Mouse (Mus musculus): ENCODE results near the gene Ets1. TPM values are rescaled to one million over a fixed set of nuclear protein-coding genes. Genes with fewer than 3 reads are reported as not detected.
A peak's percentile ranks its signal among the peaks of the same experiment; 100 is the strongest.

Ets1 gene
- polyA plus RNA-seq, 1 experiment from 2014 or later, result 115 TPM

- H3K27me3 ChIP-seq (ENCODE audit: control insufficient read depth, insufficient read depth, low read depth, low read length), result no peaks in the 10 kb centered on the region
- H3K36me3 ChIP-seq (ENCODE audit: control insufficient read depth, insufficient read depth, low read length), result no peaks in the 10 kb centered on the region
- no peak overlapping the region for H3K27ac ChIP-seq (ENCODE audit: low read length)
- no peak for ATAC-seq (ENCODE audit: low read depth)
- no peaks in the 10 kb centered on the region for H3K4me1 ChIP-seq (replicated peaks; ENCODE audit: control insufficient read depth, insufficient read depth, low read length)
- no peak overlapping the region for H3K4me3 ChIP-seq (ENCODE audit: low read length)
- H3K4me2 ChIP-seq (ENCODE audit: low read depth, low read length), result no peak overlapping the region
- no peak overlapping the region for H3K9ac ChIP-seq (ENCODE audit: low read length)
- no peaks in the 10 kb centered on the region for H3K9me3 ChIP-seq (ENCODE audit: control insufficient read depth, low read length)
- WGBS, result 84% methylated on average over 5 of the region's 5 CpGs
These were observed 34.1 kb upstream of the Ets1 start for GRCm38 (mm10) chr9:32601953-32602352.

- Histone ChIP-seq H3K9me3 (ENCODE audit: control insufficient read depth, low read length) (no peaks in the 10 kb centered on the region), H3K27me3 (ENCODE audit: control insufficient read depth, insufficient read depth, low read depth, low read length) (no peaks in the 10 kb centered on the region), H3K9ac (ENCODE audit: low read length) (no peak overlapping the region), H3K4me1 (replicated peaks; ENCODE audit: control insufficient read depth, insufficient read depth, low read length) (0 out of 2 replicates have a peak, but pooled peaks cover 3% of the 10 kb centered on the region), H3K4me2 (ENCODE audit: low read depth, low read length) (no peak overlapping the region), H3K36me3 (ENCODE audit: control insufficient read depth, insufficient read depth, low read length) (no peaks in the 10 kb centered on the region), H3K27ac (ENCODE audit: low read length) (no peak overlapping the region), H3K4me3 (ENCODE audit: low read length) (no peak overlapping the region)
- ATAC-seq (ENCODE audit: low read depth), result no peak
- WGBS, result 76% methylated on average over 7 of the region's 7 CpGs
These were observed 32.9 kb upstream of the Ets1 start for GRCm38 (mm10) chr9:32603097-32603496.

GRCm38 (mm10) chr9:32607218-32607617 is 28.8 kb upstream of the Ets1 start:
- WGBS, result 21% methylated on average over 7 of the region's 7 CpGs
- Histone ChIP-seq H3K9me3 (ENCODE audit: control insufficient read depth, low read length) (no peaks in the 10 kb centered on the region), H3K36me3 (ENCODE audit: control insufficient read depth, insufficient read depth, low read length) (no peaks in the 10 kb centered on the region), H3K4me3 (ENCODE audit: low read length) (no peak overlapping the region), H3K27me3 (ENCODE audit: control insufficient read depth, insufficient read depth, low read depth, low read length) (no peaks in the 10 kb centered on the region), H3K27ac (ENCODE audit: low read length) (peak overlapping the region; percentile 40; the same call in 1 of the 2 replicates), H3K4me2 (ENCODE audit: low read depth, low read length) (no peak overlapping the region), H3K4me1 (replicated peaks; ENCODE audit: control insufficient read depth, insufficient read depth, low read length) (0 out of 2 replicates have a peak, but pooled peaks cover 3% of the 10 kb centered on the region), H3K9ac (ENCODE audit: low read length) (no peak overlapping the region)
- ATAC-seq (ENCODE audit: low read depth), result peak; percentile 63

- Histone ChIP-seq H3K27ac (ENCODE audit: low read length) (no peak overlapping the region), H3K36me3 (ENCODE audit: control insufficient read depth, insufficient read depth, low read length) (no peaks in the 10 kb centered on the region), H3K27me3 (ENCODE audit: control insufficient read depth, insufficient read depth, low read depth, low read length) (no peaks in the 10 kb centered on the region), H3K9me3 (ENCODE audit: control insufficient read depth, low read length) (no peaks in the 10 kb centered on the region), H3K4me3 (ENCODE audit: low read length) (no peak overlapping the region), H3K4me1 (replicated peaks; ENCODE audit: control insufficient read depth, insufficient read depth, low read length) (peaks cover 5% of the 10 kb centered on the region; the same call in 1 of the 2 replicates), H3K9ac (ENCODE audit: low read length) (no peak overlapping the region), H3K4me2 (ENCODE audit: low read depth, low read length) (no peak overlapping the region)
- WGBS, result 81% methylated on average over 10 of the region's 10 CpGs
- no peak for ATAC-seq (ENCODE audit: low read depth)
These were observed 27.0 kb upstream of the Ets1 start for GRCm38 (mm10) chr9:32608831-32609610.

- Histone ChIP-seq H3K4me2 (ENCODE audit: low read depth, low read length) (no peak overlapping the region), H3K4me3 (ENCODE audit: low read length) (no peak overlapping the region), H3K27me3 (ENCODE audit: control insufficient read depth, insufficient read depth, low read depth, low read length) (no peaks in the 10 kb centered on the region), H3K9me3 (ENCODE audit: control insufficient read depth, low read length) (no peaks in the 10 kb centered on the region), H3K27ac (ENCODE audit: low read length) (no peak overlapping the region), H3K9ac (ENCODE audit: low read length) (no peak overlapping the region), H3K36me3 (ENCODE audit: control insufficient read depth, insufficient read depth, low read length) (no peaks in the 10 kb centered on the region), H3K4me1 (replicated peaks; ENCODE audit: control insufficient read depth, insufficient read depth, low read length) (peaks cover 5% of the 10 kb centered on the region; the same call in 1 of the 2 replicates)
- WGBS, result 89% methylated on average over 8 of the region's 8 CpGs
- no peak for ATAC-seq (ENCODE audit: low read depth)
These were observed 25.8 kb upstream of the Ets1 start for GRCm38 (mm10) chr9:32610218-32610617.

- Histone ChIP-seq H3K27me3 (ENCODE audit: control insufficient read depth, insufficient read depth, low read depth, low read length) (no peaks in the 10 kb centered on the region), H3K4me1 (replicated peaks; ENCODE audit: control insufficient read depth, insufficient read depth, low read length) (peaks cover 5% of the 10 kb centered on the region; the same call in 1 of the 2 replicates), H3K4me3 (ENCODE audit: low read length) (no peak overlapping the region), H3K9me3 (ENCODE audit: control insufficient read depth, low read length) (no peaks in the 10 kb centered on the region), H3K36me3 (ENCODE audit: control insufficient read depth, insufficient read depth, low read length) (no peaks in the 10 kb centered on the region), H3K27ac (ENCODE audit: low read length) (no peak overlapping the region), H3K4me2 (ENCODE audit: low read depth, low read length) (no peak overlapping the region), H3K9ac (ENCODE audit: low read length) (no peak overlapping the region)
- ATAC-seq (ENCODE audit: low read depth), result no peak
- WGBS, result 65% methylated on average over 4 of the region's 4 CpGs
These were observed 25.4 kb upstream of the Ets1 start for GRCm38 (mm10) chr9:32610631-32611030.

GRCm38 (mm10) chr9:32611340-32611739 is 24.7 kb upstream of the Ets1 start:
- Histone ChIP-seq H3K4me3 (ENCODE audit: low read length) (no peak overlapping the region), H3K27me3 (ENCODE audit: control insufficient read depth, insufficient read depth, low read depth, low read length) (no peaks in the 10 kb centered on the region), H3K9ac (ENCODE audit: low read length) (no peak overlapping the region), H3K4me2 (ENCODE audit: low read depth, low read length) (no peak overlapping the region), H3K4me1 (replicated peaks; ENCODE audit: control insufficient read depth, insufficient read depth, low read length) (peaks cover 9% of the 10 kb centered on the region; the same call in 1 of the 2 replicates), H3K36me3 (ENCODE audit: control insufficient read depth, insufficient read depth, low read length) (no peaks in the 10 kb centered on the region), H3K27ac (ENCODE audit: low read length) (no peak overlapping the region), H3K9me3 (ENCODE audit: control insufficient read depth, low read length) (no peaks in the 10 kb centered on the region)
- ATAC-seq (ENCODE audit: low read depth), result no peak
- WGBS, result 81% methylated on average over 4 of the region's 4 CpGs

- Histone ChIP-seq H3K9ac (ENCODE audit: low read length) (no peak overlapping the region), H3K27ac (ENCODE audit: low read length) (peak overlapping the region; percentile 14), H3K9me3 (ENCODE audit: control insufficient read depth, low read length) (no peaks in the 10 kb centered on the region), H3K36me3 (ENCODE audit: control insufficient read depth, insufficient read depth, low read length) (no peaks in the 10 kb centered on the region), H3K4me1 (replicated peaks; ENCODE audit: control insufficient read depth, insufficient read depth, low read length) (peaks cover 8% of the 10 kb centered on the region; the same call in 1 of the 2 replicates), H3K4me3 (ENCODE audit: low read length) (no peak overlapping the region), H3K4me2 (ENCODE audit: low read depth, low read length) (no peak overlapping the region), H3K27me3 (ENCODE audit: control insufficient read depth, insufficient read depth, low read depth, low read length) (no peaks in the 10 kb centered on the region)
- 76% methylated on average over 5 of the region's 5 CpGs for WGBS
- no peak for ATAC-seq (ENCODE audit: low read depth)
These were observed 23.6 kb upstream of the Ets1 start for GRCm38 (mm10) chr9:32612426-32612825.

GRCm38 (mm10) chr9:32612861-32613421 is 23.1 kb upstream of the Ets1 start:
- H3K4me1 ChIP-seq (replicated peaks; ENCODE audit: control insufficient read depth, insufficient read depth, low read length), result peaks cover 6% of the 10 kb centered on the region; the same call in 1 of the 2 replicates
- H3K9ac ChIP-seq (ENCODE audit: low read length), result no peak overlapping the region
- H3K27ac ChIP-seq (ENCODE audit: low read length), result peak overlapping the region; percentile 14; the same call in 1 of the 2 replicates
- ATAC-seq (ENCODE audit: low read depth), result 0 out of 2 replicates have a peak, but pooled peaks have one; percentile 36
- H3K27me3 ChIP-seq (ENCODE audit: control insufficient read depth, insufficient read depth, low read depth, low read length), result no peaks in the 10 kb centered on the region
- no peaks in the 10 kb centered on the region for H3K36me3 ChIP-seq (ENCODE audit: control insufficient read depth, insufficient read depth, low read length)
- no peak overlapping the region for H3K4me3 ChIP-seq (ENCODE audit: low read length)
- no peaks in the 10 kb centered on the region for H3K9me3 ChIP-seq (ENCODE audit: control insufficient read depth, low read length)
- H3K4me2 ChIP-seq (ENCODE audit: low read depth, low read length), result no peak overlapping the region
- whole genome bisulfite sequencing, result 50% methylated on average over 6 of the region's 6 CpGs
